Mouse (Mus musculus) granulocyte monocyte progenitor cell, adult 5-6 weeks (primary cell): Measurements from ENCODE around the gene Vti1a. TPM values are rescaled to one million over a fixed set of nuclear protein-coding genes. Genes with fewer than 3 reads are reported as not detected.

Experiments used
- ATAC-seq: replicated peaks from 2 replicates; pipeline ENCODE4 v1.8.0; 2016; ENCODE audit warnings: mild to moderate bottlenecking, moderate TSS enrichment, inconsistent platforms; ENCODE audit not compliant: poor library complexity, severe bottlenecking
- total RNA-seq, 2 experiments: library from RNA; stranded (forward) in 1 of 2; stranded (reverse) in 1 of 2; fragments of 200-712, 200-1000 nt in 1 of 2; fragments of >200 nt in 1 of 2; fragmentation: Nextera tagmentation in 1 of 2; gene quantifications; 2 replicates each; pipeline ENCODE4 v1.2.3; 2014 to 2017

Vti1a gene
- total RNA-seq, 2 experiments from 2014 or later, result 29.7 to 34.4 TPM

GRCm38 (mm10) chr19:55660165-55660564, 344.1 kb downstream of the Vti1a start:
- ATAC-seq, result peak; percentile 98

- no peak for ATAC-seq
These were observed 346.6 kb downstream of the Vti1a start for GRCm38 (mm10) chr19:55662521-55663223.

GRCm38 (mm10) chr19:55667787-55668186, 351.7 kb downstream of the Vti1a start:
- ATAC-seq, result no peak

DNA sequence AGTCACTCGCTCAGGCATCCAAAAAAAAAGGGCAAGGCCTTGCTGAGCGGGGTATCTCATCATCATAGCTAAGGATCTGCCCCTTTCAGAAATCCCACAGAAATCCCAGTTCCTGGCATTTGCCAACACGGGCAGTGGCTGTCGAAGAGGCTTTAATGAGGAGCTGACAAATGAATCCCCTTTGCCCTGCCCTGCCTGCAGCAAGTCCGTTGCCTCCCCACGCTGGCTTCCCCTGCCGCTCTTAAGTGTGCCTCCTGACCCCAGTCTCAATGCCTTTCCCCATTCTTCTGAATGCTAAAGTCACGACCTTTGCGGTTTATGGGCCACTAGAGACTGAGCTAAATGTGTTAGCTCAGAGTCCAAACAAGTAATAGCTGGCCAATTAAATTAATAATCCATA, 352.8 kb downstream of the Vti1a start:
- ATAC-seq, result no peak

Other genes with a start within 250 kb of the Vti1a start
- 7.7 and 11.0 TPM in 2 replicates for gene Gpam, start 189.1 kb upstream of the Vti1a start, total RNA-seq (2014; fragmentation: Nextera tagmentation)
- gene Gpam, start 189.1 kb upstream of the Vti1a start, total RNA-seq (2017), result 9.0 and 10.7 TPM in 2 replicates
- gene Tectb, start 135.6 kb upstream of the Vti1a start, total RNA-seq (2014; fragmentation: Nextera tagmentation), result not detected in 2 replicates
- not detected in 2 replicates for gene Tectb, start 135.6 kb upstream of the Vti1a start, total RNA-seq (2017)
- not detected in 2 replicates for gene Gucy2g, start 75.1 kb upstream of the Vti1a start, total RNA-seq (2014; fragmentation: Nextera tagmentation)
- not detected in 2 replicates for gene Gucy2g, start 75.1 kb upstream of the Vti1a start, total RNA-seq (2017)
- 68.6 and 120 TPM in 2 replicates for gene Acsl5, start 64.4 kb upstream of the Vti1a start, total RNA-seq (2014; fragmentation: Nextera tagmentation)
- gene Acsl5, start 64.4 kb upstream of the Vti1a start, total RNA-seq (2017), result 127 and 204 TPM in 2 replicates
- gene Zdhhc6, start 263 bp upstream of the Vti1a start, total RNA-seq (2014; fragmentation: Nextera tagmentation), result 58.5 and 59.7 TPM in 2 replicates
- 55.1 and 67.3 TPM in 2 replicates for gene Zdhhc6, start 263 bp upstream of the Vti1a start, total RNA-seq (2017)